Mouse (Mus musculus) ovary, adult 2 months (tissue): ENCODE measurements around the gene Cldn34c2. TPM values are rescaled to one million over a fixed set of nuclear protein-coding genes. Genes with fewer than 3 reads are reported as not detected.

Source experiments
- polyA plus RNA-seq: library from polyadenylated mRNA; depleted of rRNA; stranded (reverse); fragments of >200 nt; gene quantifications from 2 replicates; pipeline ENCODE4 v1.2.3, GENCODE M21; 2012; rRNA removed

The Cldn34c2 gene
- not detected in 2 replicates for polyA plus RNA-seq

GRCm38 (mm10) chrX:123581400-123581799, at the start of gene Cldn34c2:
TSS of gene Cldn34c2 (plus strand) at chrX:123581700.

Other genes starting within 250 kb of the Cldn34c2 start
- gene Gm17467, start 123.1 kb downstream of the Cldn34c2 start, polyA plus RNA-seq: not detected in 2 replicates
- gene Cldn34c3, start 212.0 kb downstream of the Cldn34c2 start, polyA plus RNA-seq: not detected in 2 replicates